Mouse (Mus musculus) limb, embryonic 11.5 days (tissue): ENCODE measurements around the gene Son. TPM values are rescaled to one million over a fixed set of nuclear protein-coding genes. Genes with fewer than 3 reads are reported as not detected.
"Not testable (repeated sequence)": the region's sequence is repeated elsewhere in the genome, so short reads cannot be mapped to it uniquely, and the experiment has no call there.

ENCODE experiments used
- ATAC-seq: fragments of 200-750 bp; cut with Nextera tagmentation; 2 replicates; pipeline ENCODE4 v1.8.0; 2017; ENCODE audit warnings: low read depth; ENCODE audit not compliant: insufficient number of reproducible peaks, low FRiP score, low TSS enrichment
- DNase-seq: peaks from one replicate; pipeline ENCODE4 v3.0.0-alpha.2; 2015; ENCODE audit warnings: low spot score
- H3K27ac ChIP-seq: fragments of 300-500 bp; sonication (generic); replicated peaks from 2 replicates; pipeline ENCODE4 v1.5.1; 2014; ENCODE audit warnings: low read depth, mild to moderate bottlenecking, low read length
- H3K27me3 ChIP-seq: fragments of 300-500 bp; sonication (generic); 2 replicates; pipeline ENCODE4 v1.6.1; 2014; ENCODE audit warnings: mild to moderate bottlenecking, low read length, mixed read lengths; ENCODE audit not compliant: control insufficient read depth, insufficient read depth
- H3K36me3 ChIP-seq: fragments of 300-500 bp; sonication (generic); 2 replicates; pipeline ENCODE4 v1.6.1; 2014; ENCODE audit warnings: mild to moderate bottlenecking, low read length, moderate library complexity, mixed read lengths; ENCODE audit not compliant: control insufficient read depth, insufficient read depth
- H3K4me1 ChIP-seq: fragments of 300-500 bp; sonication (generic); 2 replicates; pipeline ENCODE4 v1.6.1; 2014; ENCODE audit warnings: low read length, mixed read lengths; ENCODE audit not compliant: control insufficient read depth, insufficient read depth
- H3K4me2 ChIP-seq: fragments of 300-500 bp; sonication (generic); 2 replicates; pipeline ENCODE4 v1.6.1; 2014; ENCODE audit warnings: low read depth, mild to moderate bottlenecking, moderate library complexity; ENCODE audit not compliant: severe bottlenecking
- H3K4me3 ChIP-seq: fragments of 300-500 bp; sonication (generic); 2 replicates; pipeline ENCODE4 v1.5.1; 2014; ENCODE audit warnings: low read depth, low read length
- H3K9ac ChIP-seq: fragments of 300-500 bp; sonication (generic); 2 replicates; pipeline ENCODE4 v1.6.1; 2014; ENCODE audit warnings: mild to moderate bottlenecking, low read length
- H3K9me3 ChIP-seq: fragments of 300-500 bp; sonication (generic); 2 replicates; pipeline ENCODE4 v1.6.1; 2016; ENCODE audit warnings: low read length; ENCODE audit not compliant: control insufficient read depth
- WGBS: fragments of 180-500 bp; shearing (Covaris S2); extraction: QIAGEN DNeasy Blood & Tissue Kit; methylation state at CpG from one replicate; pipeline ENCODE4 v1.1.7; 2014; 5-methylcytosine and 5-hydroxymethylcytosine counted together
- polyA plus RNA-seq: library from polyadenylated mRNA; unstranded; fragments of >200 nt; fragmentation: Nextera tagmentation; extraction: Ambion mirVana; gene quantifications from 2 replicates; pipeline ENCODE4 v1.2.1, GENCODE M21; 2014

Gene Son
- polyA plus RNA-seq, 1 experiment from 2014 or later: 151 TPM

- no peaks in the 10 kb centered on the region for H3K27me3 ChIP-seq
- no peaks in the 10 kb centered on the region for H3K9me3 ChIP-seq
- DNase-seq: no peak
- H3K4me1 ChIP-seq: 0 out of 2 replicates have a peak, but pooled peaks cover 3% of the 10 kb centered on the region
- peaks cover 9% of the 10 kb centered on the region; the same call in 1 of the 2 replicates for H3K36me3 ChIP-seq
- ATAC-seq: no peak
- H3K4me2 ChIP-seq: no peak overlapping the region
- H3K27ac ChIP-seq: no peak overlapping the region
- H3K9ac ChIP-seq: no peak overlapping the region
- WGBS: 82% methylated on average over 2 of the region's 2 CpGs
- no peak overlapping the region for H3K4me3 ChIP-seq
Measured at GRCm38 (mm10) chr16:91644901-91645300, 2.4 kb upstream of the Son start.

GRCm38 (mm10) chr16:91645420-91645819, 1.9 kb upstream of the Son start:
- H3K4me2 ChIP-seq, H3K27ac ChIP-seq, H3K27me3 ChIP-seq, DNase-seq, H3K4me1 ChIP-seq, H3K36me3 ChIP-seq, H3K9ac ChIP-seq, ATAC-seq, H3K9me3 ChIP-seq, H3K4me3 ChIP-seq: not testable (repeated sequence)
- no CpG with 5 or more reads among the region's 2 CpGs for WGBS

- Histone ChIP-seq H3K36me3 (peaks cover 8% of the 10 kb centered on the region; the same call in 1 of the 2 replicates), H3K4me2 (peak overlapping the region; percentile 79), H3K27me3 (no peaks in the 10 kb centered on the region), H3K4me1 (0 out of 2 replicates have a peak, but pooled peaks cover 3% of the 10 kb centered on the region), H3K4me3 (peak overlapping the region; percentile 76), H3K9me3 (no peaks in the 10 kb centered on the region), H3K27ac (no peak overlapping the region), H3K9ac (peak overlapping the region; percentile 65)
- ATAC-seq (no peak), DNase-seq (peak; percentile 39)
- 1% methylated on average over 11 of the region's 11 CpGs for WGBS
Measured at GRCm38 (mm10) chr16:91645995-91646602, 1.2 kb upstream of the Son start.

- 0 out of 2 replicates have a peak, but pooled peaks cover 3% of the 10 kb centered on the region for H3K4me1 ChIP-seq
- peak; percentile 83 for ATAC-seq
- H3K27me3 ChIP-seq: no peaks in the 10 kb centered on the region
- under 1% methylated on average over 59 of the region's 59 CpGs for WGBS
- peak within 1 kb of the TSS; percentile 85 for H3K27ac ChIP-seq
- peak within 1 kb of the TSS; percentile 85 for H3K9ac ChIP-seq
- H3K4me2 ChIP-seq: peak within 1 kb of the TSS; percentile 79
- DNase-seq: peak; percentile 93
- H3K36me3 ChIP-seq: peaks cover 10% of the 10 kb centered on the region; the same call in 1 of the 2 replicates
- no peaks in the 10 kb centered on the region for H3K9me3 ChIP-seq
- peak within 1 kb of the TSS; percentile 76 for H3K4me3 ChIP-seq
Measured at GRCm38 (mm10) chr16:91646681-91647419, 456 bp upstream of the Son start, which contains the start of gene Gart. Gart (minus strand) TSS chr16:91646952.

GRCm38 (mm10) chr16:91648220-91648550, 879 bp downstream of the Son start:
- Histone ChIP-seq H3K27me3 (no peaks in the 10 kb centered on the region), H3K36me3 (peaks cover 9% of the 10 kb centered on the region; the same call in 1 of the 2 replicates), H3K9me3 (no peaks in the 10 kb centered on the region), H3K4me2 (peak overlapping the region; percentile 79), H3K4me1 (0 out of 2 replicates have a peak, but pooled peaks cover 3% of the 10 kb centered on the region), H3K9ac (peak overlapping the region; percentile 85), H3K27ac (peak overlapping the region; percentile 85), H3K4me3 (peak overlapping the region; percentile 76)
- DNase-seq: peak; percentile 88
- WGBS: under 1% methylated on average over 23 of the region's 25 CpGs
- peak; percentile 33 for ATAC-seq

- no peak for DNase-seq
- no peak overlapping the region for H3K9ac ChIP-seq
- H3K4me3 ChIP-seq: peak overlapping the region; percentile 76
- no peak for ATAC-seq
- no peaks in the 10 kb centered on the region for H3K9me3 ChIP-seq
- H3K4me1 ChIP-seq: 0 out of 2 replicates have a peak, but pooled peaks cover 3% of the 10 kb centered on the region
- H3K4me2 ChIP-seq: peak overlapping the region; percentile 79
- H3K36me3 ChIP-seq: peaks cover 9% of the 10 kb centered on the region; the same call in 1 of the 2 replicates
- 70% methylated on average over 3 of the region's 3 CpGs for WGBS
- no peaks in the 10 kb centered on the region for H3K27me3 ChIP-seq
- no peak overlapping the region for H3K27ac ChIP-seq
Measured at GRCm38 (mm10) chr16:91649246-91649645, 1.9 kb downstream of the Son start.

- H3K4me2 ChIP-seq: no peak overlapping the region
- no peak for DNase-seq
Measured at GRCm38 (mm10) chr16:91649781-91650180, 2.5 kb downstream of the Son start.

GRCm38 (mm10) chr16:91652191-91652590, 4.9 kb downstream of the Son start:
- Histone ChIP-seq H3K9ac (no peak overlapping the region), H3K4me3 (no peak overlapping the region), H3K9me3 (no peaks in the 10 kb centered on the region), H3K4me1 (0 out of 2 replicates have a peak, but pooled peaks cover 3% of the 10 kb centered on the region), H3K4me2 (no peak overlapping the region), H3K27ac (no peak overlapping the region), H3K27me3 (no peaks in the 10 kb centered on the region), H3K36me3 (peaks cover 35% of the 10 kb centered on the region)
- DNase-seq (no peak), ATAC-seq (no peak)
- WGBS: 95% methylated on average over 3 of the region's 3 CpGs

More at GRCm38 (mm10) chr16:91649781-91650180, 2.5 kb downstream of the Son start:
- Histone ChIP-seq H3K9me3 (no peaks in the 10 kb centered on the region), H3K9ac (no peak overlapping the region), H3K4me1 (0 out of 2 replicates have a peak, but pooled peaks cover 3% of the 10 kb centered on the region), H3K36me3 (peaks cover 11% of the 10 kb centered on the region), H3K4me3 (no peak overlapping the region), H3K27me3 (no peaks in the 10 kb centered on the region), H3K27ac (no peak overlapping the region)
- no peak for ATAC-seq
